Mouse (Mus musculus): ENCODE data around the gene Kpna7.
"Not testable (repeated sequence)": the region's sequence is repeated elsewhere in the genome, so short reads cannot be mapped to it uniquely, and the experiment has no call there.

The Kpna7 gene

DNA sequence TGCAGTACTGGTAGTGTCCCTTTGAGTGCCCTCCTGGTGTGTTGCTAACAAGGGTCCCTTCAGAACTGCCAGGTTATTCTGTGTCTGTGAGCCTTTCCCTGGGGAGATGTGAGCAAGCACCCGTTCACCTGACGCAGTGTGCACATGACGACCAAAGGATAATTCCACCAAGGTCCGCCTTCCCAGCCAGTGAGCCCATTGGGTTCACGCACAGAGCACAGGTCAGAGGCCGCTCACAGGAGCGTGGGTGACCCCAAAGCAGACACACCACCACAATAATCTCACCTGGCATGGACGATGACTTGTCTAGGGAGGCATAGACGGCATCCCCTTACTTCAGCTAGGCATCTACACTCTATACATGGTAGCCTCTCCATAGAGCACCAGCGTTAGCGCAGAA lies 17.6 kb upstream of the Kpna7 start:
- DNase-seq = not testable (repeated sequence)

DNA sequence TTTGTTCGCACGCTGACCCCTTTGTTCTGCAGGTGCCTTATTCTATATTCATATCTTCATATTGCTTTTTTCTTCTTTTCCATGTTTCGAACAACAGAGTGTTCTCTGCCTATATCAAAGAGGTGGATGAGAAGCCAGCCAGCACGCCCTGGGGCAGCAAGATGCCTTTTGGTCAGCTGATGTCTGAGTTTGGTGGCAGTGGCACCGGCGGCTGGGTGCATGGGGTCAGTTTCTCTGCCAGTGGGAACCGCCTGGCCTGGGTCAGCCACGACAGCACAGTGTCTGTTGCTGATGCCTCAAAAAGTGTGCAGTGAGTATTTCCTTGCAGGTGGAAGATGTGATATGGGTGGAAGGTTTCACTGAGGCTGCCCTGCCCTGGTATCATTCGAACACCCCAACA lies 17.1 kb upstream of the Kpna7 start:
- no peak for DNase-seq

DNA sequence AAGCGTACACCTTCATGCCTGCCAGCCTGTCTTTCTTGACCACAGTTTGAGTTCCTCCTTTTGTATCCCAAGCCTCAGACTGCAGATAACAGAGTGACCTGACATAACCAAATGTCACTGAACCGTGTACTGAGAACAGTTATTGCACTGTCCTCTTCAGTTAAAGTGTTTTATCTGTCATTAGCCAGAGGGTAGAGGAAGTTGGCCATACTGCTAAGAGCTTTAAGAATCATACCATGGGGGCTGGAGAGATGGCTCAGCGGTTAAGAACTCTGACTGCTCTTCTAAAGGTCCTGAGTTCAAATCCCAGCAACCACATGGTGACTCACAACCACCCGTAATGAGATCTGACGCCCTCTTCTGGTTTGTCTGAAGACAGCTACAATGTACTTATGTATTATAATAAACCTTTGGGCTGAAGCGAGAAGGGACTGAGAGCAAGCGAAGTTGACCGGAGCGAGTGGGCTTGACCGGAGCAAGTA lies 14.6 kb upstream of the Kpna7 start:
- no peak for DNase-seq

DNA sequence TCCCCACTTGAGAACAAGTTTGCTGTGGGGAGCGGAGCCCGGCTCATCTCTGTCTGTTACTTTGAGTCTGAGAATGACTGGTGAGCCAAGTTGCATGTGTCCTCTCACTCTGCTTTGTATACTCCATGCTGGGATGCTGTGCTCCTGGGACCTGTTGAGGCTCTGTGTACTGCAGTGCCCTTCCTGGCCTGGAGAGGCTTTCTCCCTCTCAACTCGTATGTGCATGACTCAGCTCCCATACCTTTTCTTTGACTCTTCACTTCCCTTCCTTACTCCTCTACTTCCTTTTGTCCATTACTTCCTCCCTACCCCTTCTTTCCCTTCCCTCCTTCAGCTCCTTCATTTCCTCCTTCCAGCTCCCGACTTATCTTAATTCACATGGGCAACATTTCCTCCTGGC lies 12.4 kb upstream of the Kpna7 start:
- no peak for DNase-seq

DNA sequence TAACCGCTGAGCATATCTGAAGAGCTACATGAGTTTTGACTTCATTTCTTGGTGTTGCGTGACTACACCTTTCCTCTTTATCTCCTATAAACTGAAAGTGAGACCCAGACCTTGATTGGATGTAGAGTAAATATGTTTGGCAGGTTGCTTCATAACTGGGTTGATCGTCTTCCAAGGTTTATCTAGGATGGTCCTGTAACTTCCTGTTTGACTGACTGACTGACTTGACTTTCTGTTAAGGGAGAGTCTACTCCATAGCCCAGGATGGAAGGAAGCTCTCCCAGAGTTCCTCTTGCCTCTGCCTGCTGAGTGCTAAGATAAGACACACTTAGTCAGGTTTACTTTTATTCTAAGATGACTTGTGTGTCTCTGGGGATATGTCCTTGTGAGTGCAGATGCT lies 6.0 kb upstream of the Kpna7 start:
- DNase-seq = no peak

DNA sequence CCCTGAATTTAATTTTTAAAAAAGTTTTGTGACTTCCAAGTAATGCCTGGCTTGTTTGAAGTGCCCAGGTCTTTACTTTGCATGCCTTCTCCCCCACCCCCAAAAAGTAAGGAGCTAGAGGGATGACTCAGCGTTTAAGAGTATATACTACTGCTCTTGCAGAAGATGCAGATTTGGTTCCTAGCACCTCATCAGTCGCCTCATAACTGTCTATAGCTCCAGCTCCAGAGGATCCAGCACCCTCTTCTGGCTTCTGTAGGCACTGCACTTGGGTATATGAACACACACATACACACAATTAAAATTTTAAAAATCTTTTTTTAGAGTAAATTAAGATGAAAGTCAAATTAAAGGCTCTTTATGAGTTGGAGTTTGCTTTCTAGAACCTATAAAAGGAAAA lies 4.4 kb upstream of the Kpna7 start:
- no peak for DNase-seq

DNA sequence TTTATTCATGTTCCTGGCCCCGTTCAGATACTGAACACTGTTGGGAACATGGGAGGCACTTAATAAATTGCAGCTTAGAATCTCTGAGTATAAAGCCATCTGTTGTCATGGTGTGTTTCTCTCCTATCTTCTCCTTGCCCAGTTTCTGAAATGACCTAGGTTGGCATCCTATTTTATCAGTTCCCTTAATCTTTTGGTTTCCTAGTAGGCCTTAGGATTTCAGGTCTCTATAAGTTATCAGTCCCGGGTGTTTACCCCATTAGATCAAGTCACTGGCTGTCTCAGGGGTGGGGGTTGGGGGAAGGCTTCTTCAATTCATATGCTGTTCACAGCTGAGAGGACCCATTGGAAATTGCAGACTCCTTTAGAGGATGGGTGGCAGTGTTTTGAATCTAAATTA lies 992 bp upstream of the Kpna7 start:
- no peak for DNase-seq

DNA sequence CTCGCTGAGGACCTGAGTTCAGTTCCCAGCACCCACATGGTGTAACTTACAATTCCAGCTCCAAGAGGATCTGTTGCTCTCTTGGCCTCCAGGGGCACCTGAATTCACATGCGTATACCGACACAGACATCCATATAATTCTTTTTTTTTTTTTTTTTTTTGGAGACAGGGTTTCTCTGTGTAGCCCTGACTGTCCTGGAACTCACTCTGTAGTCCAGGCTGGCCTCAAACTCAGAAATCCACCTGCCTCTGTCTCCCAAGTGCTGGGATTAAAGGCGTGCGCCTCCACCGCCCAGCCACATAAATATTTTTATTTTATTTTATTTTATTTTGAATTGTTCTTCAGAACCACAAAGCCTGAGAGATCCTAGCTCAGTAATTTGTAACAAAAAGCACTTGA lies 629 bp downstream of the Kpna7 start:
- DNase-seq = not testable (repeated sequence)

DNA sequence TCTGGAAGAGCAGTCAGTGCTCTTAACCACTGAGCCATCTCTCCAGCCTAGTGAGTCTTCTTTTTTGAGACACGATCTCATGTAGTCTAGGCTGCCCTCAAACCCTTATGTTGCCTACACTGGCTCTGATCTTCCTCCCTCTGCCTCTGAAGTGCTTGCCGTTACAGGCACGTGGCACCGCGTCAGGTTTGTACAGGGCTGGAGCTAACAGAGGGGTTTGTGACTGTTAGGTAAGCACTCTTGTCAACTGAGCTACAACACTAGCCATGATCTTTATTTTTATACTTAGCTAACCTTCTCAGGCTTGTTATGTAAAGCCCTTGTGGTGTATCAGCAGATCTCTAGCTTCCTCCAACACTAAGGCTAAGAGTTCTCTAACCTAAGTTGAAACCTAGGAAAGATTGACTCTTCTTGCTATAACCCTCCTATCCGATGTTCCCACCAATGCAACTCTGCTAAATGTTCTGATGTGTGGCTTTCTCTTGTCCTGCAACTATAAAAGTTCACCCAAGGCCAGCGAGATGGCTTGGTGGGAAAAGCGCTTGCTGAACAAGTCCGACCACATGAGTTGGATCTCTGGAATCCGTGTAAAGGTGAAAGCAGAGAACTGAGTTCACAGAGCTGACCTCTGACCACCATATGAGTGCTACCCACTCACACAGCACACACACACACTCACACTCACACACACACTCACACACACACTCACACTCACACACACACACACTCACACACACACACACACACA lies 1.8 kb downstream of the Kpna7 start:
- no peak for DNase-seq

DNA sequence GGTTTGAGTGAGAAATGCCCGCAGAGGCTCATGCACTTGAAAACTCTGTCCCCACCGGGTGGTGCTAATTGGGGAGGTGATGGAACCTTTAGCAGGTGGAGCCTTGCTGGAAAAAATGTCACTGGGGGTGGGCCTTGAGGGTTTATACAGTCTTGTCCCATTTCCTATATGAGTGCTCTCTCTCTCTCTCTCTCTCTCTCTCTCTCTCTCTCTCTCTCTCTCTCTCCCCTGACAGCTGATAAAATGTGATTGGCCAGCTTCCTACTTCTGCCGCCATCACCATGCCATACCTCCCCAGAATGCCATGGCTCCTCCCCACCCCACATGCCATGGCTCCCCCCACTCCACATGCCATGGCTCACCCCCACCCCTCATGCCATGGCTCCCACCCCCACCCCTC lies 8.7 kb downstream of the Kpna7 start:
- DNase-seq = no peak

DNA sequence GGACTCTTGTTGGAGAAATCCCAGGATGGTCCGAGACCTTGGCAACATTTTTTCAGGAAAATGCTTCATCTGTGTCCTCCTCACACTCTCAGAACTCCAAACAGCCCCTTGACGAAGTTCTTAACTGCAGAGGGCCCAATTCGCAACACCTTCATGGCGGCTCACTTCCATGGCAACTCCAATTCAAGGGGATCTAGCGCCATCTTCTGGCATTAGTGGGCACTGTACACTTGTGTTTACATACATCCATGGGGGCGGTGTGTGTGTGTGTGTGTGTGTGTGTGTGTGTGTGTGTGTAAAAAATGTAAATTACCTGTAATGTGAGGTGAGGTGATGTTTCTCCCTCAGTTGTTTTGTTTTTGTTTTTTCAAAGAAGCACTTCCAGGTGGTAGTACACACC lies 12.5 kb downstream of the Kpna7 start:
- no peak for DNase-seq

DNA sequence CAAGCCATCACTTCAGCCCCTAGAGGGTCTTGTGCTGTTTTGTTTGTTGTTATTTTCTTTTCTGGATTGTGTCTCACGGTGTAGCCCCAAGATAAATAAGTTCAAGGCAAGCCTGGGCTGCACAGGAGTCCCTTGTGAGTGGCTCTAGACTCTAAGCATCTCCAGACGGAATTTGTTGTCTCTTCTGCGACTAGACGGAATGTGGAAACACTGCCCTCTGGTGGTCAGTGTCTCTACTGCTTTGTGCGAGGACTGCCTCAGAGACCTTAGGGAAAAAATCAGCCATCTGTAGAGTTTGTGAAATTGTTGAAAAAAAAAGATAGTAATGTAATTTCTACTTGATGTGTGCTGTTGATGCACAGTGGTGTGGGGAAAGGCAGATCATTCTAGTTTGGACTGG lies 14.1 kb downstream of the Kpna7 start:
- DNase-seq = peak; percentile 89

DNA sequence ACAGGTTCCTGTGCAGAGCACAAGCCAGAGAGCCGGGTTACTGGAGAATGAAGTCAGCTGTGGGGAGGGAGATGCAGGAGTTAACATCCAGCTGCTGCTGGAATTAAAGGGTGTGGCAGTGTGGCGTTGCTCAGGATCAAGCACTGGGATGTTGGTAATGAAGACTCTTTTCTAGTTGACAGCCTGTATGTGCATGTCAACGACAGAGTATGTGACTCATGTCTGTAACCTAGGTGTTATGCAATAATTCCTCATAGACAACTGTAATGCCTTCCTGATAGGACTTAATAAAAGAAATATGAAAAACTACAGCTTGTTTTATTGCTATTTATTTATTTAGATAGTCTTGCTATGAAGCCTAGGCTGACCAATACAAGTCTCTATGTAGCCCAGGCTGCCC lies 15.0 kb downstream of the Kpna7 start:
- no peak for DNase-seq

DNA sequence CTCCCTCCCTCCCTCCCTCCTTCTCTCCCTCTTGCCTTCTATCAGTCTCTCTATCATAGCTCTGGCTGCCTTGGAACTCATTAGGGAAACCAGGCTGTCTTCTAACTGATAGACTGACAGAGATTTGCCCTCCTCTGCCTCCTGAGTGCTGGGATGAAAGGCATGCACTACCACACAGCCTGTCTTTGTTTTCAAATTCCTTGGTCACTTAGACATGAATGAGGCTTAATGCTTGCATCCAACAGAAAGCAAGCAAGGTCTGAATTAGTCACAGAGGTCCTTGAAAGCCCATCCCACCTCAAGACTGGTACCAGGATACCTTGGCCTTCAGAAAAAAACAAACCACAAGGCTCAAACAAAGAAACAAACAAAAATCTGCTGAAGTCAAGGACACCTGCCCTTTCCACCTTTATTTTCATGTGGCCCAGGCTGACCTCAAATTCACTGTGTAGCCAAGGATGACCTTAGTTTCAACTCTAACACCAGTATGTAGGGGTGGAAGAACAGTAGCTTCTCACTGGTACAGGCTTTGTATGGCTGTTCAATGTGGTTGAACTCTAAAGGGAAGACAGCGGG lies 19.0 kb downstream of the Kpna7 start:
- no peak for DNase-seq

DNA sequence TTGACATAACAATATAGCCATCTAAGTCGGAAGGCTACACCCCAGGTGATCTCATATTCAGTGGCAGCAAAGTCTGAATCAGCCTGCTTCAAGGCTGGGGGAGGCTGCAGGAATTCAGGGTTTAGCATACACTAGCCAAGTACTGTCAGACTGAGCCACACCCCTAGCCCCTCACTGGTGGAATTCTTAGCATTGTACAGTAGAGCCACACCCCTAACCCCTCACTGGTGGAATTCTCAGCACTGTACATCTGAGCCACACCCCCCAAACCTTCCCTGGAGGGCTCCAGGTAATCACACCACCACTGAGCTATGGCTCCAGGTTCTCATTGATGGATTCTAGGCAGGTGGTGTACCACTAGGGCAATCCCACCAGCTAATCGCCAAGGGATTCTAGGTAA lies 24.3 kb downstream of the Kpna7 start:
- DNase-seq = no peak

DNA sequence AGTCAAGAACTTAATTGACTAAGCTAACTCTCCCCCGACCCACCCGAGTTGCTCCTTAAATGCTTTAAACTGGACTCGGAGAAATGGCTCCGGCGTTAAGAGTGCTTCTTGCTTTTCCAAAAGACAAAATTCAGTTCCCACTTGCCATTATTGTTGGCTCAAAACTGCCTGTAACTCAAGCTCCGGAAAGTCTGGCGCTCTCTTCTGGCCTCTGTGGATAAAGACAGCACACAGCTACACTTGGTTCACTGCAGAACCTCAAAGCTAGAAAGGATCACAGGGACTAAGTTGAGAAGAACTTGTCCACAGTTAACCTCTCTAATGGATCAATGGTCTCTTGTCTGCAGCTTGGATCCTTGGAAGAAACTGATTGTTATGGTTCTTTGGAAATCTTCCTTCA lies 25.1 kb downstream of the Kpna7 start:
- no peak for DNase-seq

DNA sequence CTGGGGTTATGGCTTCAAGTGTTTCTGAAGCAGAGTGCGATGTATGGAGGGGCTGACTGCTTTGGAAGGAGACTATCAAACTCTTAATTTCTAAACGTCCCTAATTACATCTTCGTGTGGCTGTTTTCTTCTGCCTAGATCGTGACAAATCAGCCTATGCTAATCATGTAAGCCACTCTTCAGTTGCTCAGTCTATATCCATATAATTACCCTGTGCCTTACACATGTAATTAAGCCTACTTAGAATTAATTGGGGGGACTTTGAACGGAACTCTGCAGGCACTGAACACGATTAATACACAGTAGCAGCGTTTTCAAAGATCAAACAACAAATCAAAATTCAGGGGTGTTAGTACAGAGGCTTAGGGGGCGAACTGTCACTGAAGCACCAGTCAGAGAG lies 25.9 kb downstream of the Kpna7 start:
- DNase-seq = no peak

DNA sequence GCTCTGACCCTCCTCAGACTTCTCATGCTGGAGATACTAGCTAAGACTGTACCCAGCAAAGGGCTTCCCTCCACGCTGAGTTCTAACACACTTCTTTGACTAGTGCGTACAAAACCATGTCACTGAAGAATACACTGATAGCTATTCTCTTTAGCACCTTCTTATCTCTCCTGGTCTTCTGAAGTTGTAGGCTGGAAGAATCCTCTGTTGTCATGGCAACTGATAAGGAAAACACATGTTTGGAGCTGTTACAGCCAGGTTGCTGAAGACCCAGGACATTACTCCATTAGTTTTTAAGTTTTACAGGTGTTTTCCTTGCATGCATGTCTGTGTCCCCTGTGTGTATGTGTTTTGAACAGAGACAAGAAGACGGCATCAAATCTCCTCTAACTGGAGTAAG lies 29.6 kb downstream of the Kpna7 start:
- DNase-seq = not testable (repeated sequence)

DNA sequence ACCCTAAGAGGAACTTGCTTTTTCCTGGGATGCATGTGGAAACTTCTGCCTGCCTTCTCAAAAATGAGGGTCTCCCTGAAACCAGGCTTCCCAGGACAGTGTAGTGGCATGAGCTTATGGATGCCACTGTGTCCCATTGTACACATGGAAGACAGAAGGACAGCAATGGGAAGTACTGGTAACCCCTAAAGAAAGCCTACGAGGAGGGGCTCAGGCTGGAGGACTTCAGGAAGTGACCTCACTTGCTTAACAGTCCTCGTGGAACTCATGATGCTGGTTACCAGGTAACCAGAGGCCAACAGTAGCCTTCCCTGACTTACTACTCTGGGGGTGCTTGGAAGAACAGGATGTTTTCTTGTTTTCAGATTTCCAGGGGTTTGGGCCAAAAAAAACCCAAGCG lies 41.1 kb downstream of the Kpna7 start, which contains the start of gene 1700018F24Rik:
Gene 1700018F24Rik, plus strand, starts transcription at position 301 of the 400 bp plus-strand sequence.
- DNase-seq = not testable (repeated sequence)

DNA sequence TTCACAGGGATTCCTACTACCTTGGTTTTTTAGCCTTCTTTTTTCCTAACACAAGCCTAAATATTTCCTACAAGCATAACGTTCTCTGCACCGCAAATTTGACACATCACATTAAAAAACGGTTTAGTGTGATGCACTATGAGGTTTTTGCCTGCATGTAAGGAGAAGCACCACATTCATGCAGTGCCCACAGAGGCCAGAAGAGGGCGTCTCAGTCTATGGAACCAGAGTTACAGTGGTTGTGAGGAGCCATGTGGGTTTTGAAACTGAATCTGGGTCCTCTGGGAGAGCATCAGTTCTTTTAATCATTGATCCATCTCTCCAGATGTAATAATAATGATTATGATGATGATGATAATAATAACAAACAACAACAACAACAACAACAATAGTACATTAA lies 42.2 kb downstream of the Kpna7 start:
- peak; percentile 34 for DNase-seq

DNA sequence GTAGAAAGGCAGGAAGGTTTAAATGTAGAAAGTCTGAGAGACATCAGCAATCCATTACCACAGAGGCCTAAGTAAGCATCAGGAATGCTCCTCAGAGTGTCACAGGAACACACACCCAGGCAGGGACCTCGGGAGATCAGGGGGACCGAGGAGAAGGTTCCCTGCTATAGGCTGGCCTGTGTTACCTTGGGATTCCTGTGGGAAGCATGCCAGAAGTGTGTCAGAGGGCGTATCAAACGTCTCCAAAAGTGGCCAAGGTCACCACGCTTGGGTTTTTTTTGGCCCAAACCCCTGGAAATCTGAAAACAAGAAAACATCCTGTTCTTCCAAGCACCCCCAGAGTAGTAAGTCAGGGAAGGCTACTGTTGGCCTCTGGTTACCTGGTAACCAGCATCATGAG lies 51.4 kb downstream of the Kpna7 start, which contains the start of gene Gm4871:
Gene Gm4871, minus strand, starts transcription at position 364 of the 400 bp plus-strand sequence.
- DNase-seq = not testable (repeated sequence)

DNA sequence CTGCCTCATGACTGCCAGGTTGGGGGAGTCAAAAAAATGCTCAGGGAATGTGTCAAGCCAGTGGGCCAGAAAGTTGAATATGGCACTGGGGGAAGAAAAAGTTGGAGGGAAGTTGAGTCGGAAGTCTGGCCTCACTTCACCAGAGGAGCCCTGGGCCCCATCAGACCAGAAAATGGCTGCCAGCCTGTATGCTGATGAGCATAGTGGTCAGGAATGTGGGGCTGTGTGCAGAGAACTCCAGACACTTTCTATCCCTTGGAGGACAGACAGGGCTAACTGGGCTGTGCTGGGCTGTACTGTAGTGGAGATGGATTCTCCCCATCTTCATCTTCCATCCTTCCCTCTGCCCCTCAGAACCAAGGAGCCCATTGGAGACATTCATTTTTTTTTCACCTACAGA lies 53.4 kb downstream of the Kpna7 start:
- not testable (repeated sequence) for DNase-seq

DNA sequence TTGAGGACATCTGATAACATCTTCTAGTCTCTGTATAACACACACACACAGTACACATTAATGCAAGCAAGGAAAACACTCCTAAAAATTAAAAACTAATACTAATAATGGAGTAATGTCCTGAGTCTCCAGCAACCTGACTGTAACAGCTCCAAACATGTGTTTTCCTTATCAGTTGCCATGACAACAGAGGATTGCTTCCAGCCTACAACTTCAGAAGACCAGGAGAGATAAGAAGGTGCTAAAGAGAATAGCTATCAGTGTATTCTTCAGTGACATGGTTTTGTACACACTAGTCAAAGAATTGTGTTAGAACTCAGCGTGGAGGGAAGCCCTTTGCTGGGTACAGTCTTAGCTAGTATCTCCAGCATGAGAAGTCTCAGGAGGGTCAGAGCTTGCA lies 63.1 kb downstream of the Kpna7 start:
- not testable (repeated sequence) for DNase-seq

DNA sequence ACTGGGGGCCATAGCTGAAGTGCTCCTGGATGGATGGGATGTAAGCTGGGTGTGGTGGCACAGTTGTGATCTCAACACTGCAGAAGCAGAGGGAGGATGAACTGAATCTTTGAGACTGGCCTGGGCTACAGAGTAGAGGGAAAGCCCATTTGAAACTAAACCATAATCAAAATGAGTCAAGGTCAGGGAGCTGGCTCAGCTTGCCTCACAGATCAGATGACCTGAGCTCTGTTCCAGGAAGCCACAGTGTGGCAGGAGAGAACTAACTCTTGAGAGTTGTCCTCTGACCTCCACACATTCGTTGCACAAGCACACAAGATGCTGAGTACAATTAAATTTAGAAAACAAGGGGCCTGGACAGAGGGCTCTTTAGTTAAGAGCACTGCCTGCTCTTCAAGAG lies 63.6 kb downstream of the Kpna7 start:
- not testable (repeated sequence) for DNase-seq

DNA sequence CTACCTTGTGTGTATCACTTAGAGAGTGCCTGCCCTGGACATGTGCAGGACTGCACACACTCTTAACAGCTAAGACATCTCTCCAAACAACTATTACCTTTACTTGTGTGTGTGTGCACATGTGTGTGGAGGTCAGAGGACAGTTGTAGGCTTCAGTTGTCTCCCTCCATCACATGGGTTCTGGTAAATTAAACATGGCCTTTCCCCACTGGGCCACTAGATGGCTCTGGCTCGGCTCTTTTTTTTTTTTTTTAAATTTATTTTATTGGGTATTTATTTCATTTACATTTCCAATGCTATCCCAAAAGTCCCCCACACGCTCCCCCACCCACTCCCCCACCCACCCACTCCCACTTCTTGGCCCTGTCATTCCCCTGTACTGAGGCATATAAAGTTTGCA lies 67.1 kb downstream of the Kpna7 start:
- not testable (repeated sequence) for DNase-seq

Data from right cerebral cortex, postnatal 4 days (tissue).